Mouse (Mus musculus): ENCODE measurements around the gene Cntn1. TPM values are rescaled to one million over a fixed set of nuclear protein-coding genes. Genes with fewer than 3 reads are reported as not detected.

Gene Cntn1
- total RNA-seq, 1 experiment = 0.62 TPM

- Histone ChIP-seq H3K9ac (ENCODE audit: insufficient read depth, low read depth, low read length, poor library complexity, severe bottlenecking) (peak overlapping the region; percentile 1; the same call in 1 of the 2 replicates), H3K27ac (ENCODE audit: insufficient read depth, low read depth, low read length, poor library complexity, severe bottlenecking) (no peak overlapping the region), H3K9me3 (ENCODE audit: control insufficient read depth, insufficient read depth, low read depth, low read length) (no peaks in the 10 kb centered on the region), H3K4me1 (ENCODE audit: control insufficient read depth in 2 of 2, insufficient read depth in 2 of 2, low read length in 2 of 2, poor library complexity in 1 of 2) (no peaks in the 10 kb centered on the region; a peak in 1 of 4 replicates), H3K4me3 (ENCODE audit: insufficient read depth in 1 of 2, low read depth in 1 of 2, low read length in 2 of 2, poor library complexity in 1 of 2, severe bottlenecking in 1 of 2) (peak overlapping the region; percentile 69 to 73), H3K36me3 (ENCODE audit: control insufficient read depth, insufficient read depth, low read length, poor library complexity, severe bottlenecking) (no peaks in the 10 kb centered on the region)
- no peak for DNase-seq (ENCODE audit: low read depth, low spot score)
- TF ChIP-seq ZNF384 (IDR thresholded peaks at IDR 0.05; ENCODE audit: low read depth, low read length) = no peak
- TF ChIP-seq ZC3H11A (IDR thresholded peaks at IDR 0.05; ENCODE audit: borderline replicate concordance, low read depth, low read length) = no peak
- TF ChIP-seq HCFC1 (IDR thresholded peaks at IDR 0.05; ENCODE audit: borderline replicate concordance, insufficient read depth, low read length) = no peak
- no peak for TF ChIP-seq MAFK (IDR thresholded peaks at IDR 0.05; ENCODE audit: insufficient read depth, low read depth, low read length)
- TF ChIP-seq CHD2 (IDR thresholded peaks at IDR 0.05; ENCODE audit: low read depth, low read length) = no peak
- in situ Hi-C loops (cut with MboI; ENCODE audit: low sequenced_read_pairs in 2 of 2, unreplicated experiment in 2 of 2) = no loop called here
Measured at GRCm38 (mm10) chr15:92051353-92052132, 578 bp downstream of the Cntn1 start.

GRCm38 (mm10) chr15:92052133-92052463, 1.1 kb downstream of the Cntn1 start:
- no peaks in the 10 kb centered on the region; a peak in 1 of 4 replicates for H3K4me1 ChIP-seq (ENCODE audit: control insufficient read depth in 2 of 2, insufficient read depth in 2 of 2, low read length in 2 of 2, poor library complexity in 1 of 2)
- in situ Hi-C loops (cut with MboI; ENCODE audit: low sequenced_read_pairs in 2 of 2, unreplicated experiment in 2 of 2) = no loop called here
- no peak for DNase-seq (ENCODE audit: low read depth, low spot score)
- H3K27ac ChIP-seq (ENCODE audit: insufficient read depth, low read depth, low read length, poor library complexity, severe bottlenecking) = no peak overlapping the region
- no peak overlapping the region for H3K9ac ChIP-seq (ENCODE audit: insufficient read depth, low read depth, low read length, poor library complexity, severe bottlenecking)
- no peaks in the 10 kb centered on the region for H3K36me3 ChIP-seq (ENCODE audit: control insufficient read depth, insufficient read depth, low read length, poor library complexity, severe bottlenecking)
- no peak overlapping the region for H3K4me3 ChIP-seq (ENCODE audit: insufficient read depth in 1 of 2, low read depth in 1 of 2, low read length in 2 of 2, poor library complexity in 1 of 2, severe bottlenecking in 1 of 2)
- H3K9me3 ChIP-seq (ENCODE audit: control insufficient read depth, insufficient read depth, low read depth, low read length) = no peaks in the 10 kb centered on the region
- TF ChIP-seq CHD2 (IDR thresholded peaks at IDR 0.05; ENCODE audit: low read depth, low read length) = no peak
- no peak for TF ChIP-seq ZNF384 (IDR thresholded peaks at IDR 0.05; ENCODE audit: low read depth, low read length)
- TF ChIP-seq ZC3H11A (IDR thresholded peaks at IDR 0.05; ENCODE audit: borderline replicate concordance, low read depth, low read length) = no peak
- TF ChIP-seq HCFC1 (IDR thresholded peaks at IDR 0.05; ENCODE audit: borderline replicate concordance, insufficient read depth, low read length) = no peak
- TF ChIP-seq MAFK (IDR thresholded peaks at IDR 0.05; ENCODE audit: insufficient read depth, low read depth, low read length) = no peak

GRCm38 (mm10) chr15:92057553-92057952, 6.6 kb downstream of the Cntn1 start:
- H3K27ac ChIP-seq (ENCODE audit: insufficient read depth, low read depth, low read length, poor library complexity, severe bottlenecking) = no peak overlapping the region
- no peaks in the 10 kb centered on the region for H3K9me3 ChIP-seq (ENCODE audit: control insufficient read depth, insufficient read depth, low read depth, low read length)
- H3K4me1 ChIP-seq (ENCODE audit: control insufficient read depth in 2 of 2, insufficient read depth in 2 of 2, low read length in 2 of 2, poor library complexity in 1 of 2) = no peaks in the 10 kb centered on the region
- DNase-seq (ENCODE audit: low read depth, low spot score) = no peak
- in situ Hi-C loops (cut with MboI; ENCODE audit: low sequenced_read_pairs in 2 of 2, unreplicated experiment in 2 of 2) = no loop called here
- no peak for TF ChIP-seq ZC3H11A (IDR thresholded peaks at IDR 0.05; ENCODE audit: borderline replicate concordance, low read depth, low read length)
- no peak for TF ChIP-seq CHD2 (IDR thresholded peaks at IDR 0.05; ENCODE audit: low read depth, low read length)
- TF ChIP-seq MAFK (IDR thresholded peaks at IDR 0.05; ENCODE audit: insufficient read depth, low read depth, low read length) = no peak
- TF ChIP-seq ZNF384 (IDR thresholded peaks at IDR 0.05; ENCODE audit: low read depth, low read length) = no peak
- no peak for TF ChIP-seq HCFC1 (IDR thresholded peaks at IDR 0.05; ENCODE audit: borderline replicate concordance, insufficient read depth, low read length)
- H3K9ac ChIP-seq (ENCODE audit: insufficient read depth, low read depth, low read length, poor library complexity, severe bottlenecking) = no peak overlapping the region
- H3K36me3 ChIP-seq (ENCODE audit: control insufficient read depth, insufficient read depth, low read length, poor library complexity, severe bottlenecking) = no peaks in the 10 kb centered on the region
- no peak overlapping the region for H3K4me3 ChIP-seq (ENCODE audit: insufficient read depth in 1 of 2, low read depth in 1 of 2, low read length in 2 of 2, poor library complexity in 1 of 2, severe bottlenecking in 1 of 2)

GRCm38 (mm10) chr15:92060986-92061385, 10.0 kb downstream of the Cntn1 start:
- Histone ChIP-seq H3K9ac (ENCODE audit: insufficient read depth, low read depth, low read length, poor library complexity, severe bottlenecking) (no peak overlapping the region), H3K27ac (ENCODE audit: insufficient read depth, low read depth, low read length, poor library complexity, severe bottlenecking) (no peak overlapping the region), H3K9me3 (ENCODE audit: control insufficient read depth, insufficient read depth, low read depth, low read length) (no peaks in the 10 kb centered on the region), H3K4me1 (ENCODE audit: control insufficient read depth in 2 of 2, insufficient read depth in 2 of 2, low read length in 2 of 2, poor library complexity in 1 of 2) (no peaks in the 10 kb centered on the region), H3K4me3 (ENCODE audit: insufficient read depth in 1 of 2, low read depth in 1 of 2, low read length in 2 of 2, poor library complexity in 1 of 2, severe bottlenecking in 1 of 2) (no peak overlapping the region), H3K36me3 (ENCODE audit: control insufficient read depth, insufficient read depth, low read length, poor library complexity, severe bottlenecking) (no peaks in the 10 kb centered on the region)
- TF ChIP-seq HCFC1 (IDR thresholded peaks at IDR 0.05; ENCODE audit: borderline replicate concordance, insufficient read depth, low read length) (no peak), CHD2 (IDR thresholded peaks at IDR 0.05; ENCODE audit: low read depth, low read length) (no peak), ZNF384 (IDR thresholded peaks at IDR 0.05; ENCODE audit: low read depth, low read length) (no peak), ZC3H11A (IDR thresholded peaks at IDR 0.05; ENCODE audit: borderline replicate concordance, low read depth, low read length) (no peak)
- in situ Hi-C loops (cut with MboI; ENCODE audit: low sequenced_read_pairs in 2 of 2, unreplicated experiment in 2 of 2) = no loop called here
- no peak for DNase-seq (ENCODE audit: low read depth, low spot score)
